9 mouse cellular contexts compared by ENCODE assay signal in the genomic region with DNA sequence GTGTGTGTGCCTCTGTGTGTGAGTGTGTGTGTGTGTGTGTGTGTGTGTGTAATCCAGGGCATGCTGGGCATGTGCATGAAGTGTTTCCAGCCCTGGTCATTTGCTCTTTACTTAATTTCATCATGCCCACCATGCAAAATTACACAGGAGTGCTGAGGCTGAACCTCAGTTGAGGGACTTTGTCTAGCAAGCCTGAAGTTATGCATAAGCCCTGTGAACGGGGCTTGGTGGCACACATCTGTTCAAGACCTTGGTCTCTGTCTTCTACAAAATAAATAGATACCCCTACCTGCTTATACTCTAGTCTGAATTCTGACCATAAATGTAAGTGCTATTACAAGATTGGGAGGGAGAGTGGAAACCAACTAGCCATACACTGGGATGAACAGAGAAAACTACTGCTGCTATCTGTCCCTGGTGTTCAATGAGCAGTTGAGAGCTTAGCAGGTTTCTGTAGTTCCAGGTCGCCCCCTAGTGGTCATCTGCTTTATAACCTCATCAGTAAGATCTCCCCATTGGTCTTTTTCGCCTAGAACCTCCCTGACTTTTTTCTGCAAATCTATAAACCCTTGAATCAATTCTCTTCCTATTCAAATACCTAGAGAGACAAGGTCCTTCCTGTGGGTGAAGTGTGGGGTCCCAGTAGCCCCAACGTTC. TPM values are rescaled to one million over a fixed set of nuclear protein-coding genes. Genes with fewer than 3 reads are reported as not detected.
DNase-seq lines count a peak whose midpoint lies in the region; ATAC-seq and TF ChIP-seq lines count a peak whose summit lies in the region.
"Had no signal": no experiment of that assay in that cellular context is flagged by ENCODE, and none has a peak within 500 bp of the region (broad histone marks: within the 10 kb centered on the region; RNA-seq: fewer than 3 reads in every experiment).

No protein-coding gene starts in this region.

- no peak overlapping the region for H3K9ac ChIP-seq in ES-Bruce4 (ENCODE audit: low read depth, poor library complexity, severe bottlenecking)
- no peak overlapping the region for H3K9ac ChIP-seq in forebrain, embryonic 11.5 days (ENCODE audit: low read length)
- H3K9ac ChIP-seq in liver, embryonic 15.5 days, result no peak overlapping the region
- no peak overlapping the region for H3K9ac ChIP-seq in neural tube, embryonic 14.5 days (replicated peaks; ENCODE audit: low read depth, low read length)

- TF ChIP-seq EP300 in ES-Bruce4 (IDR thresholded peaks at IDR 0.05; ENCODE audit: insufficient read depth, low read depth, low read length), result no peak

- TF ChIP-seq CTCF in ES-Bruce4 (IDR thresholded peaks at IDR 0.05; ENCODE audit: low read depth, low read length), result peak; percentile 51

- H3K9me3 ChIP-seq in ES-Bruce4 (replicated peaks; ENCODE audit: control insufficient read depth, insufficient read depth, low read length, poor library complexity, severe bottlenecking), result no peaks in the 10 kb centered on the region
- H3K9me3 ChIP-seq in forebrain, embryonic 11.5 days (ENCODE audit: control insufficient read depth, low read length), result no peaks in the 10 kb centered on the region
- H3K9me3 ChIP-seq in liver, embryonic 15.5 days (replicated peaks), result no peaks in the 10 kb centered on the region
- H3K9me3 ChIP-seq in neural tube, embryonic 14.5 days (ENCODE audit: control insufficient read depth, low read length), result no peaks in the 10 kb centered on the region

- no peaks in the 10 kb centered on the region; the same call in 1 of the 2 replicates for H3K36me3 ChIP-seq in ES-Bruce4 (ENCODE audit: control insufficient read depth, insufficient read depth, low read length, poor library complexity, severe bottlenecking)
- H3K36me3 ChIP-seq in forebrain, embryonic 11.5 days (ENCODE audit: control insufficient read depth, insufficient read depth, low read length), result no peaks in the 10 kb centered on the region
- no peaks in the 10 kb centered on the region for H3K36me3 ChIP-seq in liver, embryonic 15.5 days (replicated peaks)
- no peaks in the 10 kb centered on the region for H3K36me3 ChIP-seq in neural tube, embryonic 14.5 days (ENCODE audit: control insufficient read depth, insufficient read depth, low read length)

- ATAC-seq in forebrain, embryonic 11.5 days (replicated peaks; ENCODE audit: low FRiP score), result peak; percentile 72
- peak; percentile 40; the same call in 1 of the 2 replicates for ATAC-seq in liver, embryonic 15.5 days (ENCODE audit: insufficient read depth)
- ATAC-seq in neural tube, embryonic 14.5 days (ENCODE audit: low read depth), result peak; percentile 83

- intact Hi-C loops in heart, postnatal 14 days (cut with DNase I), result loop anchor here (1.0 kb wide), 2 partner anchors 125 to 160 kb away; no protein-coding TSS in a partner anchor

- H3K4me3 ChIP-seq in ES-Bruce4 (ENCODE audit: low read depth, low read length), result no peak overlapping the region
- H3K4me3 ChIP-seq in forebrain, embryonic 11.5 days (ENCODE audit: low read depth, low read length), result no peak overlapping the region
- no peak overlapping the region for H3K4me3 ChIP-seq in liver, embryonic 15.5 days (replicated peaks)
- no peak overlapping the region for H3K4me3 ChIP-seq in neural tube, embryonic 14.5 days (ENCODE audit: low read depth, low read length)

- WGBS in forebrain, embryonic 11.5 days, result 24% methylated on average over 4 of the region's 4 CpGs
- 22% methylated on average over 4 of the region's 4 CpGs for WGBS in liver, embryonic 15.5 days (ENCODE audit: insufficient replicate concordance)
- 33% methylated on average over 4 of the region's 4 CpGs for WGBS in neural tube, embryonic 14.5 days

- H3K4me2 ChIP-seq in forebrain, embryonic 11.5 days (ENCODE audit: low read depth, low read length, severe bottlenecking), result no peak overlapping the region
- no peak overlapping the region for H3K4me2 ChIP-seq in liver, embryonic 15.5 days
- no peak overlapping the region for H3K4me2 ChIP-seq in neural tube, embryonic 14.5 days (ENCODE audit: low read depth, low read length)

- H3K27ac ChIP-seq in ES-Bruce4 (ENCODE audit: insufficient read depth, low read length), result no peak overlapping the region
- no peak overlapping the region for H3K27ac ChIP-seq in forebrain, embryonic 11.5 days (ENCODE audit: low read depth, low read length)
- H3K27ac ChIP-seq in liver, embryonic 15.5 days (replicated peaks), result no peak overlapping the region
- no peak overlapping the region for H3K27ac ChIP-seq in neural tube, embryonic 14.5 days (ENCODE audit: low read depth, low read length)

- no peaks in the 10 kb centered on the region for H3K27me3 ChIP-seq in ES-Bruce4 (ENCODE audit: control insufficient read depth, insufficient read depth, low read length, poor library complexity, severe bottlenecking)
- H3K27me3 ChIP-seq in forebrain, embryonic 11.5 days (ENCODE audit: control insufficient read depth, insufficient read depth, low read length), result no peaks in the 10 kb centered on the region
- no peaks in the 10 kb centered on the region for H3K27me3 ChIP-seq in liver, embryonic 15.5 days
- H3K27me3 ChIP-seq in neural tube, embryonic 14.5 days (ENCODE audit: control insufficient read depth, insufficient read depth, low read length), result no peaks in the 10 kb centered on the region

- no peak for TF ChIP-seq POLR2A in ES-Bruce4 (IDR thresholded peaks at IDR 0.05; ENCODE audit: insufficient read depth, low read length)

- DNase-seq in c-Kit-negative CD71-positive TER-119-positive erythroid progenitor cells, embryonic 14.5 days (ENCODE audit: low read depth, low spot score), result peak; percentile 74
- peak; percentile 81 for DNase-seq in forebrain, embryonic 11.5 days (ENCODE audit: low spot score)
- peak; percentile 80 to 88 for DNase-seq in heart, postnatal 14 days
- peak; percentile 83 to 90 for DNase-seq in kidney, postnatal 36 days
- peak; percentile 11 to 50 for DNase-seq in thymus, adult 18-20 months

- H3K4me1 ChIP-seq in ES-Bruce4 (ENCODE audit: control insufficient read depth, insufficient read depth, low read length), result no peaks in the 10 kb centered on the region
- no peaks in the 10 kb centered on the region for H3K4me1 ChIP-seq in forebrain, embryonic 11.5 days (replicated peaks; ENCODE audit: control insufficient read depth, insufficient read depth, low read length)
- H3K4me1 ChIP-seq in liver, embryonic 15.5 days (replicated peaks), result no peaks in the 10 kb centered on the region
- no peaks in the 10 kb centered on the region for H3K4me1 ChIP-seq in neural tube, embryonic 14.5 days (ENCODE audit: control insufficient read depth, insufficient read depth, low read length)

RNA-seq across cellular contexts. Expression of a gene that starts 19.9 kb away (rescaled TPM):
- polyA plus RNA-seq in ES-Bruce4 (2011; ENCODE audit: insufficient read depth, insufficient read length, low read depth, missing spikeins), result 1,350 and 1,473 TPM in 2 replicates
- polyA plus RNA-seq in forebrain, embryonic 11.5 days (2014; fragmentation: Nextera tagmentation; extraction: Ambion mirVana), result 410 and 411 TPM in 2 replicates
- 100 to 1,000 TPM; 122 to 125 TPM for total RNA-seq in heart, postnatal 14 days (2021)
- polyA plus RNA-seq in liver, embryonic 15.5 days (2015; fragmentation: Nextera tagmentation; extraction: Ambion mirVana), result 175 and 198 TPM in 2 replicates
- 165 and 194 TPM in 2 replicates for polyA plus RNA-seq in neural tube, embryonic 14.5 days (2014; fragmentation: Nextera tagmentation; extraction: Ambion mirVana)

RNA-seq across cellular contexts. Expression of a gene that starts 36.7 kb away (rescaled TPM):
- polyA plus RNA-seq in ES-Bruce4 (2011; ENCODE audit: insufficient read depth, insufficient read length, low read depth, missing spikeins), result 54.9 and 55.3 TPM in 2 replicates
- polyA plus RNA-seq in forebrain, embryonic 11.5 days (2014; fragmentation: Nextera tagmentation; extraction: Ambion mirVana), result 3.7 and 3.9 TPM in 2 replicates
- under 1 TPM; 0.54 to 0.57 TPM for total RNA-seq in heart, postnatal 14 days (2021)
- 0.79 and 0.92 TPM in 2 replicates for polyA plus RNA-seq in liver, embryonic 15.5 days (2015; fragmentation: Nextera tagmentation; extraction: Ambion mirVana)
- 5.0 and 6.8 TPM in 2 replicates for polyA plus RNA-seq in neural tube, embryonic 14.5 days (2014; fragmentation: Nextera tagmentation; extraction: Ambion mirVana)
- total RNA-seq: gastrocnemius, postnatal 36 days had no signal

Comparison
In these comparisons a context has a peak if more than half of its experiments do, and no peak if none do; other contexts are left out.
1. DNase-seq: peak in every context shown above with its lines; median percentile 86 in kidney, postnatal 36 days; 84 in heart, postnatal 14 days; 81 in forebrain, embryonic 11.5 days; 74 in c-Kit-negative CD71-positive TER-119-positive erythroid progenitor cells, embryonic 14.5 days; 30 in thymus, adult 18-20 months.